Mouse (Mus musculus) urinary bladder, adult 18-20 months (tissue): ENCODE results near the gene Sept1.

ENCODE experiments used
- DNase-seq, 2 experiments: peaks; one replicate each; pipeline ENCODE4 v3.0.0; 2022; ENCODE audit warnings: low spot score in 2 of 2, mixed read lengths in 2 of 2

Gene Sept1

GRCm38 (mm10) chr7:127218670-127219069 lies 14.3 kb downstream of the Sept1 start:
- no peak for DNase-seq

- no peak for DNase-seq
These were observed 14.9 kb downstream of the Sept1 start for GRCm38 (mm10) chr7:127217901-127218642.

GRCm38 (mm10) chr7:127217475-127217874 lies 15.5 kb downstream of the Sept1 start:
- DNase-seq: no peak

GRCm38 (mm10) chr7:127216307-127216706 lies 16.6 kb downstream of the Sept1 start:
- no peak for DNase-seq

- DNase-seq: peak in 1 of 2 experiments; percentile 45
These were observed 17.7 kb downstream of the Sept1 start for GRCm38 (mm10) chr7:127214981-127215871.

- DNase-seq: no peak
These were observed 18.4 kb downstream of the Sept1 start for GRCm38 (mm10) chr7:127214521-127214920.

GRCm38 (mm10) chr7:127213930-127214329 lies 19.0 kb downstream of the Sept1 start:
- DNase-seq: no peak

GRCm38 (mm10) chr7:127213485-127213884 lies 19.4 kb downstream of the Sept1 start:
- no peak for DNase-seq

- DNase-seq: no peak
These were observed 20.3 kb downstream of the Sept1 start for GRCm38 (mm10) chr7:127212432-127213250.

GRCm38 (mm10) chr7:127211014-127211745 lies 21.8 kb downstream of the Sept1 start:
- DNase-seq: no peak

GRCm38 (mm10) chr7:127210266-127210665 lies 22.7 kb downstream of the Sept1 start:
- no peak for DNase-seq

GRCm38 (mm10) chr7:127209851-127210250 lies 23.1 kb downstream of the Sept1 start:
- no peak for DNase-seq

- peak; percentile 62 to 89 for DNase-seq
These were observed 24.1 kb downstream of the Sept1 start, which contains the start of gene Mylpf for GRCm38 (mm10) chr7:127208553-127209438. Gene Mylpf, plus strand, starts transcription at chr7:127208890.

- DNase-seq: peak in 1 of 2 experiments; percentile 63
These were observed 24.7 kb downstream of the Sept1 start, which contains the start of gene Tbc1d10b for GRCm38 (mm10) chr7:127208295-127208552. Gene Tbc1d10b, minus strand, starts transcription at chr7:127208468.

GRCm38 (mm10) chr7:127207374-127208294 lies 25.3 kb downstream of the Sept1 start:
- peak in 1 of 2 experiments; percentile 57 for DNase-seq

GRCm38 (mm10) chr7:127206606-127207005 lies 26.3 kb downstream of the Sept1 start:
- no peak for DNase-seq

GRCm38 (mm10) chr7:127196484-127196883 lies 36.4 kb downstream of the Sept1 start:
- DNase-seq: no peak

- peak; percentile 81 to 94 for DNase-seq
These were observed 37.2 kb downstream of the Sept1 start, which contains the start of gene Cd2bp2 for GRCm38 (mm10) chr7:127195544-127196295. Gene Cd2bp2, minus strand, starts transcription at chr7:127196050.
